Mouse (Mus musculus) cerebellum, adult 11 months (tissue): ENCODE measurements around the gene Hist1h2bc.
"Not testable (repeated sequence)": the region's sequence is repeated elsewhere in the genome, so short reads cannot be mapped to it uniquely, and the experiment has no call there.

Source experiments
- DNase-seq: peaks from one replicate; pipeline ENCODE4 v3.0.0; 2022

Hist1h2bc gene

GRCm38 (mm10) chr13:23700786-23701520, 17.0 kb downstream of the Hist1h2bc start:
- peak; percentile 41 for DNase-seq

GRCm38 (mm10) chr13:23702220-23702619, 18.2 kb downstream of the Hist1h2bc start:
- no peak for DNase-seq

- not testable (repeated sequence) for DNase-seq
Measured at GRCm38 (mm10) chr13:23702801-23703200, 18.8 kb downstream of the Hist1h2bc start.

DNA sequence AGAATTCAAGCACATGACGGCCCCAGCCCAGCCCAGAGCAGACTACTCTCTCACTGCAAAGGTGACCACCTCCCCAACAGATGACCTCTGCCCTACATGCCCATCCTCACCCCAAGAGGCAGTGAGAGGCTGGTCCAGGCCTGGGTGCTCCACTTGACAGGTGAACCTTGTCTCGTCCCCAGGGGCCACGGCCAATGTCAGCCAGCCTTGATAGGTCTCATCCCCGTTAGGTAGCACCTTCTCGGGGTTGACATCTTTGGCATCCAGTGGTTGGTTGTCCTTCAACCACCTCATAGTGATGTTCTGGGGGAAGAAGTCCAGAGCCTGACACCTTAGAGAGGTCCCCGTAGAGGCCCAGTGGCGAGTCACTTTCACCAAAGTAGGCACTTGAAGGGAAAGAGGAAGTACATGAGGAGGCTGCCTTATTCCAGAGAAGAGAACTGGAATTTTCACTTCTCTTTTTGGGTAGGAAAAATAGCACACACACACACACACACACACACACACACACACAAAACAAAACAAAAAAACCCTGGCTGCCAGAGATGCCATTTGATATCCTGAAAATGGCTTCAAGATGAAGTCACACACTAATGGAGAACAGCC, 21.9 kb downstream of the Hist1h2bc start:
- DNase-seq: no peak

- DNase-seq: no peak
Measured at GRCm38 (mm10) chr13:23706771-23707170, 22.8 kb downstream of the Hist1h2bc start.

GRCm38 (mm10) chr13:23708041-23708440, 24.0 kb downstream of the Hist1h2bc start:
- no peak for DNase-seq

- no peak for DNase-seq
Measured at GRCm38 (mm10) chr13:23708654-23709053, 24.7 kb downstream of the Hist1h2bc start.

DNA sequence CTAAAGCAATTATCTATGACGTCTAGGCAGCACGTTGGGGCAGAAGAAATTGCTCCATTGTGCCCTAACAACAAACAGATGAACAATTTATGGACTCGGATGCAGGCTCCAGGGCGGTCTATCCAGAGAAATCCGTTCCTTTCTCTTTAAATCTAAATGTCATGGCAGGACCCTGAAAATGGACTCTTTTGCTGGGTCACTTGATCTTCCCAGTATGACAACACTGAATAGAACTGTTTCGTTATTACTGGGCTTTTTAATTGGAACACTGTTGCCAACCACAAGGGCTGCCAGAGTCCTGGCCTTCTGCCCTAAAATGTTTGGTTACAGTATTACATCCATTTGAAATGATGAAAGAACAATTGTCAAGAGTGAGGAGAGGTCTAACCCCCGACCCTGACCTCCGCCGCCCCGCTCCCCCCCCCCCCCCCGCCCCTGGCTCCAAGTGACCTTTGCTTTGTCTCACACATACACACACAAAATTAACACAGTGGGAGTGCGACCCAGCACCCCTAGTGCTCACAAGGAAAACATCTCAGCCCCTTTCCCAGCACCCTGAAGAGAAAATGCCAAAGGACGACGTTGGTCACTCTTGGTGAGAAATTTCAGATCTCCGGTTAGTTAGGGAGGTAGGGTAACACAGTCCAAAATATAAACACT, 25.8 kb downstream of the Hist1h2bc start:
- DNase-seq: no peak

DNA sequence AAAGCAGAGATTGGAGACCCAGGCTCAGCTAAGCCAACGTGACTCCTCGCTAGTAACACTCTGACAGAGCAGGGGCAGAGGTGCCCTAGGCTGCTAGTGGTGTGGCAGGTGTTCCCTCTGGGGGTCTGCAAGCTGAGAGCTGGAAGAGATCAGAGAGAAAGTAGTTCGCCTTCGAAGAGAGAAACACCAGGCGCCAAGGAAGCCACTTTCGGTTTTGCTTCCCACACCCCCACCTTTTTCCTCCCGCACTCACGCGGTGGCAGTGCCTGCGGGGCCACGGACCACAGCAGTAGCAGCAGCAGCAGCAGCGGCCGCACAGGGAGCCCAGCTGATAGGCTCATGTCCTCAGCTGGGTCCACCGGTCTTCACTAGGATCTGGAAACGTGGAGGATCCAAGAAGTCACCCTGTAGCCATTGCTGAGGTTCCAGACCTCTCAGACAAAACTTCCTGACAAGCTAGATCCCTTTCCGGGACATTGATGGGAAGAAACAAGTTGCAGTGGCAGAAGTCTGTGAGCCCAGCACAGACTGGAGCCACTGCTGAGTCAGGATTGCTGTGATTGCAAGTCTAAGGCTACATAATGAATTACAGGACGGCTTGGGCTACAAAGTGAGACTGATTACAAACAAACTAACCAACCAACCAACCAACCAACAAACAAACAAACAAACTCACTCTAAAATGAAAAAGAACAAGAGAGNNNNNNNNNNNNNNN, 26.5 kb downstream of the Hist1h2bc start, which contains the start of gene Hfe:
Gene Hfe, minus strand, starts transcription at position 481 of the 716 bp plus-strand sequence.
- no peak for DNase-seq

- DNase-seq: no peak
Measured at GRCm38 (mm10) chr13:23716261-23717042, 32.5 kb downstream of the Hist1h2bc start.

- DNase-seq: no peak
Measured at GRCm38 (mm10) chr13:23717176-23717575, 33.2 kb downstream of the Hist1h2bc start.

DNA sequence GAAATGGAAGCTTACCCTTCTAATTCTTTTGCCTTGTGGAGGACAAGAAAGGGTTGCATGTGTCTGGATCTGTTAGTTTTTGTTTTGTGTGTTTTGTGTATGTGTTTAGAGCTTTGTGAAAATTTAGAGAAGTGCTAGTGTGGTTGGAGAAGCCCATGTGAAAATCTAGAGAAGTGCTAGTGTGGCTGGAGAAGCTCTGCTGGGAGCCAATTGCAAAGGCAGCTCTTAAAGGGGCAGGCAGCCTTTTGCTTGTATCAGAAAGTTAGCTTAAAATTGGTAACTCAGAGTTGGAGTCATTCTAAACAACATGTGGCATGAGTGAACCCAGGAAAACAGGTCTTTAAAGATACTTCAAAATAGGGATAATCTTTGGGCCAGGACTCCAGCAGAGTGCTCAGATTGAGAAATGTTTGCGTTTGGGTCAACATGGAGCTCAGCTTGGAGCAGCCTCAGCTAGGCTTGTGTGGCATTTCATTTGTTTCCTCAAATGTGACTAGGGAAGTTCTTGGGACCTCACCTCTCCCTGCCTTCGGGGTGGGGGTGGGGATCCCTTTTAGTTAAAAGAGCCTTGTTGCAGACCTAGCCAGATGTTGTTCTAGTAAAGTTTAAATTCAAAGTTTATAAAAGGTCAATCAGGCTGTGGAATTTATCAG, 33.7 kb downstream of the Hist1h2bc start:
- not testable (repeated sequence) for DNase-seq

GRCm38 (mm10) chr13:23724239-23724638, 40.2 kb downstream of the Hist1h2bc start:
- no peak for DNase-seq

DNA sequence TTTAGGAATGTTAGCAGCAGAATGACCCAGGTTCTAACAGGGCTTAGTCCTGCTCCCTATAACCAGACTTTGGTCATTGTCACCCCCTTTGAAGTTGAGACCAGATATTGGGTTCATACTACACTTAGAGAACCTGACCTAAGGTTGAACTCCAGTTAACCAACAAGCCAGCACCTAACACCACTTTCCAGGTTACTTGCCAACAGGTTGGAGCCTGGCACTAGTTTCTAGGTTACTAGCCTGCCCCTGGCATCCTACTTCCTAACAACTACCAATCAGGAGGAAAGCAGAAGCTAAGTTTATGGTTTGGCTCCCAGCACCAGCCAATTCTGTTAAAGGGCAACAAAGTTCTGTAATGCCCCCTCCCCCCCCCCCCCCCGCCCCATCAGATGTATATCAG, 41.2 kb downstream of the Hist1h2bc start:
- no peak for DNase-seq

GRCm38 (mm10) chr13:23728472-23729191, 44.6 kb downstream of the Hist1h2bc start:
- DNase-seq: no peak

DNA sequence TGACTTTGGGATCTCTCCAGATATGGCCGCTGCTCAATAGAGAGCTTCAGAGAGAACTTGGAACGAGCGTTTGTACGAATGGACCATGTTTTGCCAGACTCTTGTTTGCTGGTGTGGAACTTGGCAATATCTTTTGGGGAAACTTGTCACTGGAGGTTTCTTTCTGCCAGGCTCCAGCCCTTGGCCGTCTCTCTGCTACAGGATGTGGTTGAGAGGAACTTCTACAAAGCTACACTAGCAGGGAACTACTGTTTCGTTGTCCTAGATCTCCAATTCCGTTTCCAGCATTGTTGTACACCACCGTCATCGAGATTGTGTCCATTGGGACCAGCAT, 45.2 kb downstream of the Hist1h2bc start:
- no peak for DNase-seq

DNA sequence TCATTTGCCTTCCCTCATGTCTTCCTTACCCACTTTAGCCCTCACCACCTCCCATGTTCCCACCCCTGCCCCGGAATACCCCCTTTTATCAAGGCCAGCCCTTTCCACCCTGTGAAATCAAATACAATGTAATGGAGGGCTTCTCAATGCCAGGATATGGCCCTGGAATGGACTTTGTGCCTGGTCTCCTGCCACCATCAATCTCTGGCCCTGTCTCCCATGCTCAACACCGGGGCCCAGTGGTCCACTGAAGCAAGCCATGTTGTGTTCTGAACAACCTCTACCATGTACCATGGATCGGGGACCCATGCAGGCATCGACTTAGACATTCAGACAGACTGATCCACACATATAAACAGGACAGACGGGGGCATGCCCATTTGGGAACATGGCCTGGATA, 45.7 kb downstream of the Hist1h2bc start:
- no peak for DNase-seq

GRCm38 (mm10) chr13:23730479-23730878, 46.5 kb downstream of the Hist1h2bc start:
- DNase-seq: no peak

- DNase-seq: no peak
Measured at GRCm38 (mm10) chr13:23732156-23732804, 48.3 kb downstream of the Hist1h2bc start.

DNA sequence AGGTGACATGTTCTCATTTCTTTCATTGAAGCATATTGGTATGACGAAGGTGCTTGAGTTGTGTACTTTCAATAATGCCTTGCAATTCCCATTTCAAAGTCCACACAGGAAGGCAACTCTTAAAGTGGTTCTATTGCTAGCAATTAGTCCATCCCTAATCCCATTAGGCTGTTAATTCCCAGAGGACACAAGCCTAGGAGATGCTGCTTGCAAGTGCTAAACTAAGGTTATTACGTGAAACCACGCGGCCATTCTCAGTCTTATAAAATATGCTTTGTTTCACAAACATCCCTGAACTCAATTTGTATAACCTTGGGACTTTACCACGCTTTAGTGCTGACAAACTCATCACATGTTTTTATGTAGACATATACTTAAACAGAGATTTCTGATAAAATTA, 53.1 kb downstream of the Hist1h2bc start:
- DNase-seq: no peak

DNA sequence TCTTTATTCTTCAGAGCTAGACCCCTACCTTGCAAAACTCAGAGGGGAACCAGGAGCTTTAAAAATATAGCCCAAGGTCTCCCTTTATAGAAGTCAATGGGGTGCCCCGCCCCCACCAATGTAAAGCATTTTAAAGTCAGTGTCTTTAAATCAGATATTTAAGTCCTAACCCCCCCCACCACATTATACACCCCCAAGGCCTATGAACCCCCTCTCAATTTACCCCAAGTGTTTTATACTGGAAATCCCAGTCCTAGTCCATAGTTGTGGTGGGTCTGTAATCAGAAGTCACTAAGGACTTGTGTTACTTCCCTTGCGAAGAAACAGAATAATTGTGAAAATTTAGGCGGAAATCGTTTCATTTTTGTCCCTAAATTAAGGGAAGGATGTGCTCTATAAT, 54.0 kb downstream of the Hist1h2bc start:
- DNase-seq: peak; percentile 16
